Mouse (Mus musculus) hindbrain, embryonic 12.5 days (tissue): Measurements from ENCODE around the gene Zfp970. TPM values are rescaled to one million over a fixed set of nuclear protein-coding genes. Genes with fewer than 3 reads are reported as not detected.
"Not testable (repeated sequence)": the region's sequence is repeated elsewhere in the genome, so short reads cannot be mapped to it uniquely, and the experiment has no call there.

Source experiments
- ATAC-seq: fragments of 200-750 bp; cut with Nextera tagmentation; 2 replicates; pipeline ENCODE4 v1.8.0; 2017; ENCODE audit warnings: moderate TSS enrichment; ENCODE audit not compliant: low FRiP score
- H3K27ac ChIP-seq: fragments of 300-500 bp; sonication (generic); 2 replicates; pipeline ENCODE4 v1.5.1; 2016; ENCODE audit warnings: mild to moderate bottlenecking
- H3K27me3 ChIP-seq: fragments of 300-500 bp; sonication (generic); 2 replicates; pipeline ENCODE4 v1.6.1; 2016; ENCODE audit warnings: mild to moderate bottlenecking
- H3K36me3 ChIP-seq: fragments of 300-500 bp; sonication (generic); 2 replicates; pipeline ENCODE4 v1.6.1; 2016; ENCODE audit warnings: mild to moderate bottlenecking
- H3K4me1 ChIP-seq: fragments of 300-500 bp; sonication (generic); 2 replicates; pipeline ENCODE4 v1.6.1; 2016
- H3K4me2 ChIP-seq: fragments of 300-500 bp; sonication (generic); replicated peaks from 2 replicates; pipeline ENCODE4 v1.6.1; 2016; ENCODE audit warnings: mild to moderate bottlenecking
- H3K4me3 ChIP-seq: fragments of 300-500 bp; sonication (generic); 2 replicates; pipeline ENCODE4 v1.5.1; 2016; ENCODE audit warnings: mild to moderate bottlenecking
- H3K9ac ChIP-seq: fragments of 300-500 bp; sonication (generic); 2 replicates; pipeline ENCODE4 v1.6.1; 2016; ENCODE audit warnings: mild to moderate bottlenecking, moderate library complexity
- H3K9me3 ChIP-seq: fragments of 300-500 bp; sonication (generic); replicated peaks from 2 replicates; pipeline ENCODE4 v1.6.1; 2016; ENCODE audit warnings: mild to moderate bottlenecking
- WGBS: fragments of 180-500 bp; shearing (Covaris S2); methylation state at CpG from one replicate; pipeline ENCODE4 v1.1.7; 2016; 5-methylcytosine and 5-hydroxymethylcytosine counted together
- polyA plus RNA-seq: library from polyadenylated mRNA; unstranded; fragments of >200 nt; fragmentation: Nextera tagmentation; extraction: Ambion mirVana; gene quantifications from 2 replicates; pipeline ENCODE4 v1.2.1, GENCODE M21; 2016

Gene Zfp970
- polyA plus RNA-seq, 1 experiment from 2014 or later, result 11.2 TPM

DNA sequence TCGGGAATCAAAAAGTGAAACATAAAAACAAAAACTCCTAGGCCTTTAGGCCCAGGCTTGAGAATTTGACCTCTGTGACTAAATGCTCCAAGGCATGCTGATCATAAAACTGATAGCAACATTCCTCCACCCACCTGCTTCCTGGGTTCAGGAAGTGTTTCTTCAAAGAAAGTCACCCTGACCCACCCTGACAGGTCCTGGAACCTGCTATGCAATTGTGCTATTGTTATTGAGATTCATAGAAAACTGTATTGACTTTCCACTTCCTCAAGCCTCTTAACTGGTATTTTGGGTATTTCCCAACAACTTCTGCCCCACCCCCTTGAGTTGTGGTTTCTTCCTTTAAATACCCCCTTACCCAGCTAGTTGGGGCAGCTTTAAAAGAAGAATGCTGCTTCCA is 54.4 kb downstream of the Zfp970 start:
- not testable (repeated sequence) for H3K27ac ChIP-seq, H3K4me3 ChIP-seq, H3K9ac ChIP-seq, ATAC-seq, H3K27me3 ChIP-seq, H3K4me2 ChIP-seq, H3K4me1 ChIP-seq, H3K36me3 ChIP-seq
- peaks cover 15% of the 10 kb centered on the region for H3K9me3 ChIP-seq
- 71% methylated on average over 1 of the region's 1 CpGs for WGBS

DNA sequence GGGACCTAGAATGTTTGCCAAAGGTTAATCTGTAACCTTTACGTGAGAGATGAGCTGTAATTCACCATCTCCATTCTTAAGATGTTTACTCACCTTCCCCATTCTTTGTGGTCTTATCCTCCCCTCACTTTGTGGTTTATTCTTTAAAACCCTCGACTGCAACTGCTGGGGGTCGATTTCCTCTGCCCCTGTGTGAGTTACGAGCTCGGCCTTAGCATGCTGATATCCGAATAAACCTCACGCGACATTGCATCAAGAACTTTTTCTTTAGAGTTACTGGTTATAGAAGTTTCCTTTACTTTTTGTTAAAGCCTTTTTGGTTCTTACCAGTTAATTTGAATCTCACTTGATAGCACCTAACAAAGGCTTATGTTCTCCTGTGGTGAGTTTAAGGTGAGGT is 55.5 kb downstream of the Zfp970 start:
- Histone ChIP-seq H3K9me3 (peaks cover 14% of the 10 kb centered on the region), H3K4me1 (no peaks in the 10 kb centered on the region), H3K4me2 (no peak overlapping the region), H3K27me3 (no peaks in the 10 kb centered on the region), H3K27ac (no peak overlapping the region), H3K36me3 (no peaks in the 10 kb centered on the region), H3K4me3 (no peak overlapping the region), H3K9ac (no peak overlapping the region)
- no peak for ATAC-seq
- WGBS, result 83% methylated on average over 8 of the region's 8 CpGs

DNA sequence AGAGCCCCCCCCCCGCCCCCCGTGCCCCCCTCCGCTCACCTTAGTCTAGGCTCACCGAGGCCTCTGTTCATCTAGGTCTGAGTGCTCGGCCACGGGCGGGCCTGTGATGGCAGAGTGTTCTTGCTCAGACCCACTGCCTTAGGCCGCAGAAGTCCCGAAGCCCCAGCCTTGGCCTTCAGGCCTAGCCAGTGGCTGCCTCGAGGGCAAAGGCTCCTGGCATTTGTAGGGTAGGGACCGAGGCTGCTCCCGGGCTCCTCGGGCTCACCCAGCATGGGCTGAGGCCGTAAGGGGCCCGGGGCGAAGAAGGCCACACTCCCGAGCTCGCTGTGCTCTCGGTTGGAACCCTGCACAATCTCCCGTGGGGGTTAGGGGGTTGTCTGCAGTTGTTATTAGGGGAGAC is 58.5 kb downstream of the Zfp970 start:
- H3K4me2 ChIP-seq, result no peak overlapping the region
- peaks cover 10% of the 10 kb centered on the region for H3K9me3 ChIP-seq
- 89% methylated on average over 20 of the region's 20 CpGs for WGBS
- no peak overlapping the region for H3K9ac ChIP-seq
- no peaks in the 10 kb centered on the region for H3K4me1 ChIP-seq
- no peaks in the 10 kb centered on the region for H3K36me3 ChIP-seq
- no peak for ATAC-seq
- H3K27ac ChIP-seq, result no peak overlapping the region
- H3K27me3 ChIP-seq, result no peaks in the 10 kb centered on the region
- no peak overlapping the region for H3K4me3 ChIP-seq

DNA sequence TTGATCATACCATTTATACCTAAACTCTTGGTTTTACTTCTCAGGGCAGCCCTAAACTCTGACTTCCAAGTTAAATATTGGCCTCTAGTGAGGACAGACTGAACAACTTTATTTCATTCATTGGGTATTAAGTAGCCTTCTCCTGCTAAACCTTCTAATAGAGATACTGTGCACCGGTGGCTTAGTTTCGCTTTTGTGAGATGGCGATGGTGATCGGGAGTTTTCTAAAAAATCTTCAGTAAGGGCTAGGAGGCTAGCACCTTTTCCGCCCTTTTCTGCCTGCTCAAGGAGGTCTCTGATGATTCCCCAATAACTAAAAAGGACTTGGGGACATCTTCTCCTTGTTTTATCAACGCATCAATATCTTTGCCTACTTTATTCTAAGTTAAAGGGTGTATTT is 59.1 kb downstream of the Zfp970 start:
- not testable (repeated sequence) for ATAC-seq, H3K4me1 ChIP-seq, H3K9ac ChIP-seq, H3K36me3 ChIP-seq, H3K9me3 ChIP-seq, H3K27me3 ChIP-seq, H3K4me2 ChIP-seq, H3K27ac ChIP-seq, H3K4me3 ChIP-seq
- WGBS, result 93% methylated on average over 6 of the region's 6 CpGs

DNA sequence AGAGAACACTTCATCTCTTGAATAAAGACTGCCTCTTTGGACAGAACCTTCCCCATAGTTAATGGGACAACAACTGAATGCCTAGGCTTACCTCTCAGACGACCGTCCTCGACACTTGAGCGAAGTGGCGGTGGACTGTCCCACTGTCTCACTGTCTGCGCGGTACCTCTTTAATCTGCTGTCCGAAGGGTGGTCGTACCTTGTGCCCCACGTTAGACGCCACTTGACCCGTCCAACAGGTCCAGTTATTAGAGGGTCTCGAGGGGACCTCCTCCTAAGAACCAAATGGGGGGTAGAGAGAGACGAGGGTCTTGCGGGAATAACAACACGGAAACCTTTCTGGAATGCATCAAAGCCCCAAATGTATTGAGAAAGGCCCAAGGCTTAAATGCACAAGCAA is 59.6 kb downstream of the Zfp970 start:
- not testable (repeated sequence) for ATAC-seq, H3K4me3 ChIP-seq, H3K27ac ChIP-seq, H3K36me3 ChIP-seq, H3K9me3 ChIP-seq, H3K4me1 ChIP-seq, H3K27me3 ChIP-seq, H3K9ac ChIP-seq, H3K4me2 ChIP-seq
- 92% methylated on average over 16 of the region's 16 CpGs for WGBS

Other genes with a start within 250 kb of the Zfp970 start
- gene Gm14409, start 197.7 kb upstream of the Zfp970 start, polyA plus RNA-seq, result not detected in 2 replicates
- gene Gm14412, start 140.4 kb upstream of the Zfp970 start, polyA plus RNA-seq, result 0.14 and 0.49 TPM in 2 replicates
- 7.6 and 8.4 TPM in 2 replicates for gene Gm14418, start 66.4 kb upstream of the Zfp970 start, polyA plus RNA-seq
- 4.2 and 4.8 TPM in 2 replicates for gene Gm14403, start 33.5 kb downstream of the Zfp970 start, polyA plus RNA-seq
- not detected in 2 replicates for gene Gm14406, start 113.5 kb downstream of the Zfp970 start, polyA plus RNA-seq